Mouse (Mus musculus): ENCODE measurements at regions not wholly inside any gene's neighbourhood (a gene's known extent, or its start where the extent isn't known, plus 50 kb on each side); places are given as distances from the start of the nearest gene placed in this dataset.

DNA sequence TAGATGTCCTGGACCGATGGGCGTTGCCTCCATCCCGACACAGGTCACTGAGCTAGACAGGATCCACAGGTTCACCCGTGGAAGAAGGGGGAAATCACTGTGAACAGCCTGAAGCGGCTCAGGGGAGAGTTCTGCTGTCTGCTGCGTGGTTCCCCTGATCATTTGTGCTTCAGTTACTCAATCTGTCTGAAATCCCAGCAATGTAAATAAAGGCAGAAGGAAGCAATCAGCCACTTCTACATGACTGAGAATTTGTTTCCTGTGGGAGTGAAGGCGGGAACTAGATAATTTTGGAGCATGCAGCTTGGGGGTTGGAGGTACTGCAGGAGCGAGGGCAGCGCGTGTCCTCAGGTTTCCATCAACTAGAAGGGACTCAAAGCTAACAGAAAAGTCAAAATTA is 122.3 kb upstream of the 9630041A04Rik start:
- no peaks in the 10 kb centered on the region for H3K36me3 ChIP-seq (ENCODE audit: control insufficient read depth in 1 of 2, insufficient read depth in 2 of 2, low read length in 2 of 2)
- H3K79me2 ChIP-seq (ENCODE audit: control insufficient read depth, insufficient read depth, low read length, poor library complexity), result no peaks in the 10 kb centered on the region
- H3K9ac ChIP-seq (ENCODE audit: control insufficient read depth, low read depth, low read length, poor library complexity, severe bottlenecking), result no peak overlapping the region
- TF ChIP-seq RCOR1 (IDR thresholded peaks at IDR 0.05; ENCODE audit: low read depth, low read length) (no peak), ETS1 (IDR thresholded peaks at IDR 0.05; ENCODE audit: low read depth, low read length) (no peak), MYC (IDR thresholded peaks at IDR 0.05; ENCODE audit: low read depth, low read length) (no peak), MAFK (IDR thresholded peaks at IDR 0.05; ENCODE audit: borderline replicate concordance, low read depth, low read length) (no peak), CTCF (IDR thresholded peaks at IDR 0.05 in 2 of 3, conservative IDR thresholded peaks at IDR 0.05 in 1 of 3; ENCODE audit: control insufficient read depth in 1 of 3, insufficient read depth in 1 of 3, low read depth in 2 of 3, low read length in 3 of 3, poor library complexity in 1 of 3, severe bottlenecking in 1 of 3) (no peak), E2F4 (IDR thresholded peaks at IDR 0.05; ENCODE audit: borderline replicate concordance, low read depth, low read length) (no peak), NRF1 (IDR thresholded peaks at IDR 0.05; ENCODE audit: insufficient read depth, low read depth, low read length, poor library complexity, severe bottlenecking) (no peak)
- H3K27me3 ChIP-seq (ENCODE audit: control insufficient read depth in 1 of 2, insufficient read depth in 2 of 2, low read length in 2 of 2), result no peaks in the 10 kb centered on the region
- no peaks in the 10 kb centered on the region for H3K4me1 ChIP-seq (ENCODE audit: control insufficient read depth in 1 of 2, insufficient read depth in 2 of 2, low read length in 2 of 2)
- DNase-seq (ENCODE audit: low read depth, low spot score), result no peak
- H3K27ac ChIP-seq (ENCODE audit: control insufficient read depth, low read depth, low read length), result no peak overlapping the region
- no peak overlapping the region for H3K4me3 ChIP-seq (ENCODE audit: control insufficient read depth in 1 of 2, insufficient read depth in 1 of 2, low read depth in 2 of 2, low read length in 2 of 2)
- H3K9me3 ChIP-seq (replicated peaks; ENCODE audit: insufficient read depth, low read length), result no peaks in the 10 kb centered on the region

DNA sequence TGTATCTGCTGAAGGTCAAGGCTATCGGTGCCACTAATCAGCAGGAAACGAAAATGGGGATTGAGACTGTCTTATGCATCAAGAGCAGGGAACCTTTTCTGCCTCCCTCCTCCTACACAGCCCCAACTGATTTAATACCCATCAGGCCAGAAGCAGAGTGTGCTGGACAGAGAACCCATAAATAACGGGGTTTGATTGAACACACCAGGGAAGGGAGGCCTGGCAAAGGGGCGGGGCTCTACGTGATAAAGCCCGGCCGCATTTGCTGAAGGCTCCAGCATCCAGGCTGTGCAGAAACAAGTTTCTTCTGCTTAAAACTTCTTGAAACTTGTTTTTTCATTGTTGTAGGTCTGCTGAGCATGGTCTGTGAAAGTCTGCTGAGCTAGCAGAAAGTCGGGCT is 127.4 kb upstream of the 9630041A04Rik start:
- Histone ChIP-seq H3K79me2 (ENCODE audit: control insufficient read depth, insufficient read depth, low read length, poor library complexity) (no peaks in the 10 kb centered on the region), H3K36me3 (ENCODE audit: control insufficient read depth in 1 of 2, insufficient read depth in 2 of 2, low read length in 2 of 2) (no peaks in the 10 kb centered on the region), H3K4me1 (ENCODE audit: control insufficient read depth in 1 of 2, insufficient read depth in 2 of 2, low read length in 2 of 2) (no peaks in the 10 kb centered on the region), H3K27ac (ENCODE audit: control insufficient read depth, low read depth, low read length) (no peak overlapping the region), H3K4me3 (ENCODE audit: control insufficient read depth in 1 of 2, insufficient read depth in 1 of 2, low read depth in 2 of 2, low read length in 2 of 2) (no peak overlapping the region), H3K9me3 (replicated peaks; ENCODE audit: insufficient read depth, low read length) (no peaks in the 10 kb centered on the region), H3K9ac (ENCODE audit: control insufficient read depth, low read depth, low read length, poor library complexity, severe bottlenecking) (no peak overlapping the region), H3K27me3 (ENCODE audit: control insufficient read depth in 1 of 2, insufficient read depth in 2 of 2, low read length in 2 of 2) (no peaks in the 10 kb centered on the region)
- DNase-seq (ENCODE audit: low read depth, low spot score), result no peak
- TF ChIP-seq ZC3H11A (IDR thresholded peaks at IDR 0.05; ENCODE audit: low read depth, low read length) (no peak), RCOR1 (IDR thresholded peaks at IDR 0.05; ENCODE audit: low read depth, low read length) (no peak), MAX (IDR thresholded peaks at IDR 0.05; ENCODE audit: low read length) (no peak), GATA1 (IDR thresholded peaks at IDR 0.05; ENCODE audit: low read depth, low read length) (no peak), SIN3A (IDR thresholded peaks at IDR 0.05; ENCODE audit: low read length) (no peak), ETS1 (IDR thresholded peaks at IDR 0.05; ENCODE audit: low read depth, low read length) (no peak)

DNA sequence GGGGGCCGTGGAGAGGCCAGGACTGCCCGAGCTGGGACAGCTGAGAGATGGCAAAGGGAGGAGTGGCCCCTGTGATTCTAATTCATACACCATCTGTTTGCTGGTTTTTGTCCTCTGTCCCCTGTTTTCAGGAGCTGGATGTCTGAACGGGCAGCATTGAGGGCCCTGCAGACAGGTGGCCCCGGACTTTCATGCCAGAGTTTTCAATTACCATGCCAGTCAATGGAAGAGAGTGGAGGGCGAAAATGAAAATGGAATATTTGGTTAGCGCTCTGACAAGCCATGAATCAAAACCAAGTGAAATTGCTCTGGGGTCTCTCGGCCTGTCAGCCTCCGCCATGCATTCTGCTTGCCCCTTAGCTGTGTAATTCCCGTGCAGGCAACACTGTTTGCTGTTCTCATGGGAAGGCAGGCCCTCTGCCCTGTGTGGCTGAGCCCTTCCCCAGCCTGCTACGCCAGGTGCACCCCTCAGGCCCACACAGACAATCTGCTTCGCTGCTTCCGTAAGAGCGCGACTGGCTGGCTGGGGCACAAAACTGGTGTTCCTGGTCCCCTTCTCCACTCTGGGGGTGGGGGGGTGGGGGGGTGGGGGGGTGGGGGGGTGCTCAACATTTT is 127.9 kb upstream of the 9630041A04Rik start:
- Histone ChIP-seq H3K27me3 (ENCODE audit: control insufficient read depth in 1 of 2, insufficient read depth in 2 of 2, low read length in 2 of 2) (no peaks in the 10 kb centered on the region), H3K27ac (ENCODE audit: control insufficient read depth, low read depth, low read length) (no peak overlapping the region), H3K9me3 (replicated peaks; ENCODE audit: insufficient read depth, low read length) (no peaks in the 10 kb centered on the region), H3K4me1 (ENCODE audit: control insufficient read depth in 1 of 2, insufficient read depth in 2 of 2, low read length in 2 of 2) (no peaks in the 10 kb centered on the region), H3K9ac (ENCODE audit: control insufficient read depth, low read depth, low read length, poor library complexity, severe bottlenecking) (no peak overlapping the region), H3K4me3 (ENCODE audit: control insufficient read depth in 1 of 2, insufficient read depth in 1 of 2, low read depth in 2 of 2, low read length in 2 of 2) (no peak overlapping the region), H3K36me3 (ENCODE audit: control insufficient read depth in 1 of 2, insufficient read depth in 2 of 2, low read length in 2 of 2) (no peaks in the 10 kb centered on the region), H3K79me2 (ENCODE audit: control insufficient read depth, insufficient read depth, low read length, poor library complexity) (no peaks in the 10 kb centered on the region)
- no peak for DNase-seq (ENCODE audit: low read depth, low spot score)
- TF ChIP-seq SIN3A (IDR thresholded peaks at IDR 0.05; ENCODE audit: low read length), result no peak
- no peak for TF ChIP-seq POLR2AphosphoS5 (IDR thresholded peaks at IDR 0.05; ENCODE audit: borderline replicate concordance, low read depth, low read length)
- TF ChIP-seq NELFE (IDR thresholded peaks at IDR 0.05; ENCODE audit: low read depth, low read length), result no peak
- no peak for TF ChIP-seq MYC (IDR thresholded peaks at IDR 0.05; ENCODE audit: low read depth, low read length)
- TF ChIP-seq KAT2A (conservative IDR thresholded peaks at IDR 0.05; ENCODE audit: low read depth, low read length), result no peak
- TF ChIP-seq RAD21 (IDR thresholded peaks at IDR 0.05; ENCODE audit: low read depth, low read length), result no peak
- no peak for TF ChIP-seq GATA1 (IDR thresholded peaks at IDR 0.05; ENCODE audit: low read depth, low read length)
- no peak for TF ChIP-seq ELF1 (IDR thresholded peaks at IDR 0.05; ENCODE audit: low read depth, low read length)
- TF ChIP-seq USF1 (IDR thresholded peaks at IDR 0.05; ENCODE audit: low read depth, low read length), result no peak
- no peak for TF ChIP-seq GABPA (IDR thresholded peaks at IDR 0.05; ENCODE audit: low read depth, low read length)
- no peak for TF ChIP-seq JUND (IDR thresholded peaks at IDR 0.05; ENCODE audit: low read depth, low read length)
- TF ChIP-seq MYB (IDR thresholded peaks at IDR 0.05; ENCODE audit: low read depth, low read length), result no peak
- TF ChIP-seq E2F4 (IDR thresholded peaks at IDR 0.05; ENCODE audit: borderline replicate concordance, low read depth, low read length), result no peak
- no peak for TF ChIP-seq TCF12 (IDR thresholded peaks at IDR 0.05; ENCODE audit: low read depth, low read length)
- TF ChIP-seq MEF2A (IDR thresholded peaks at IDR 0.05; ENCODE audit: extremely low read depth, insufficient replicate concordance, low read depth, low read length, poor library complexity, severe bottlenecking), result no peak
- TF ChIP-seq UBTF (IDR thresholded peaks at IDR 0.05; ENCODE audit: borderline replicate concordance, insufficient read depth, low read depth, low read length), result no peak
- TF ChIP-seq MXI1 (IDR thresholded peaks at IDR 0.05; ENCODE audit: low read depth, low read length), result no peak
- no peak for TF ChIP-seq POLR2AphosphoS2 (IDR thresholded peaks at IDR 0.05; ENCODE audit: low read length)
- no peak for TF ChIP-seq POLR2A (IDR thresholded peaks at IDR 0.05; ENCODE audit: control insufficient read depth in 1 of 2, insufficient read depth in 1 of 2, low read depth in 1 of 2, low read length in 2 of 2, poor library complexity in 1 of 2)

Measured in MEL (cell line).